Mouse (Mus musculus) CD8-positive naive resting alpha-beta T cell, adult 2 months (primary cell): ENCODE measurements around the gene Grb2.

ENCODE experiments used
- DNase-seq, 2 experiments: peaks; one replicate each; pipeline ENCODE4 v3.0.0; 2022; ENCODE audit warnings: low read depth in 2 of 2, low spot score in 2 of 2

The Grb2 gene

DNA sequence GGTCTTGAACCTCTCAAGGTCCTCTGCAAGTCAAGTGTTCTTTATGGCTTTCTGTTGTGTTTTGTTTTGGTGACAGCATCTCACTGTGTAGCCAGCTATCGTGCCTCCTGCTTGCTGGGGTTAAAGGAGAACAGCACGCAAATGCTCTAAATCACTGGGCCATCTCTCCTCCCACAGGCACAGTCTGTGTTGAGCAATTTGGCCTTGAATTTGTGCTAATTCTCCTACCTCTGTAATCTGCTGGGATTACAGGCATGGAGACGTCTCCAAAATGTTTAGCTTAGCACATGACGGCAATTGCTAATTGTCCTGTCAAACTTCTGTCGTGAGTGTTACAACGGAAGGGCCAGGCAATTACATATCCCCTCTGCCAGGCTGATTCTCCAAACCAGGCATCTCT, 97.2 kb downstream of the Grb2 start:
- DNase-seq, result no peak

DNA sequence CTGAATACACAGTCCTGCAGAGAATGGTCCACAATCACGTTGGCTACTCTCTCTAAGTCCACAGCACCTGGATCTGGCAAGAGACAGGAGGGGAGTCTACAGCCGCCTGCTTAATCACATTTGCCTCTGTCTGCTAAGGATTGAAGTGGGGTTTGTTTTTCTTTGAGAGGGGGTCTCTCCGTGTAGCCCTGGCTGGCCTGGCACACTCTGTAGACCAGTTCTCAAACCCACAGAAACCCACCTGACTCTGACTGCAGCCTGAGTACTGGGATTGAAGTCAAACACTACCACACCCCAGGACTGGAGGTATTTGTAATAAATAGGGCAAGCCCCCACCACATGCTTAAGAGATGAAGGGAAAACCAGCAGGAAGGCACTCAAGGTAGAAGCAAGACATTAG, 98.8 kb downstream of the Grb2 start:
- DNase-seq, result no peak

DNA sequence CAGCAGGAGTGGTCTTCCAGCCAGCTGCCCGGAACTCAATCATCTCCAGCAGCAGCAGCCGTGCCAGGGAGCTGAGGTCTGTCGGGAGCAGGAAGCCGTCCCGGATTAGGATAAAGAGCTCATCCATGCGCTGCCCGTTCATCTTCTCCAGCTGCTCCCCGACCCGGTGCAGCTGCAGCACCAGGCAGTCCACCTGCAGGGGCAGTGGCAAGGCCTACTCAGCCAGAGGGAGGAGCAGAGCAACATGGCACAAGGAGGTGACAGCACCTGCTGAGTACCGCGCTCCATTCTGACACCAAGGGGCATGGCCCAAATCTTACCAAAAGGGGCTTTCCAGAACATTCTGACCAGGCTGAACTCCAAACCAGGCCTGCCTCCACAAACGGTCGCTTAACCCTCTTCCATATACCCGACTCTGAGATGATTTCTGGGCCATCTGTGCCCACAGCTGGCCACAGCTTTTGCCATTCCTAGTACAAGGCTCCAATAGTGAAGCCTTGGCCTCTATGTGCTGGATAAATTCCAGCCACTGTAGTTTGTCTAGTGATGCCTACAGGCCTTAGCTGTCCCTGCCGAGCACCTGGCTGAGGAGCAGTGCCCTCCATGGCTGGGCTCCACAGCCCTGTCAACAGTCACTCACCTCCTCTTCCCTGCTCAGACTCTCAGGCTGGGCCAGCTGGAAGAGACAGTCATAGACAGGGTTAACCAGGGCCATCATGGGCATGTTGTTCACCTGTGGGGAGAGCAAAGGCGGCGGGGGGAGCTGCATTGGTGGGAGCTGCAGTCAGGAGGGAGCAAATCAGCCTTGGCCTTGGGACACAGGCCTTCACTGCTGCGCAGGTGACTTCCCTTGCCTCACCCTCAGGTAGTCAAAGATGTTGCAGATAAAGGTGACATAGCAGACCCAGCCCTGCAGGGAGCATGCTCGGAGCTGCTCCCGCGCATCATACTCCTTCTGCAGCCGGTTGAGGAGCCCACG, 99.7 kb downstream of the Grb2 start:
- DNase-seq, result no peak

DNA sequence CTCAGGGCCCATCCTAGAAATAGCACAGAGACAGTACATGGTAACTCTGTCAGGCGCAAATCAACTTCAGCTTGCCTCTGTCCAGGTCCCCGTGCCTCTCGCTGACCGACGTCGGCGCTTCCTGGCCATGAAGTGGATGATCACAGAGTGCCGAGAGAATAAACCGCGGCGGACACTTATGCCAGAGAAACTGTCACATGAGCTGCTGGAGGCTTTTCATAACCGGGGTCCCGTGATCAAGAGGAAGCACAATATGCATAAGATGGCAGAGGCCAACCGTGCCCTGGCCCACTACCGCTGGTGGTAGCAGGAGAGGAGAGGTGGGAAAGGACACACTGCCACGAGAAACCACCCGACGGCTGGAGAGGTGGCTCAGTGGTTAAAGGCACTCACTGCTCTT, 101.7 kb downstream of the Grb2 start:
- DNase-seq, result no peak

DNA sequence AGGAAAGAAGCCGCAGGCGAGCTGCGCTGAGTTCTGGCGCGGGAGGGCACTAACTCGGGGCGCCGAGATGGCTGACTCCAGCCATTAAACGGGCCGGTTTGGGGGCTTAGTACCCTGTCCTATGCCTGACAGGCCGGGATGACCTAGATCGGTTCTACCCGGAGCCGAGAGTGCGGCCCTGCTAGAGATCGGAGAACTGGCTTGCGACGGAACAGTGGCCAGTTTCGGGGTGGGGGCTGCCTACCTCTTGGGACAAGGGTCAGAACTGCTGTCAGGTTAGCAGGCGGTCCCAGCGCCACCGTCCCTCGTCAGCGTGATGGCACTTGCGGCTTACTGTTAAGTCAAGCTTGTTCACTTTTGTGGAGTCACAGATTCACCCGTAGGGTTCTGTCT, 104.1 kb downstream of the Grb2 start:
- no peak for DNase-seq

DNA sequence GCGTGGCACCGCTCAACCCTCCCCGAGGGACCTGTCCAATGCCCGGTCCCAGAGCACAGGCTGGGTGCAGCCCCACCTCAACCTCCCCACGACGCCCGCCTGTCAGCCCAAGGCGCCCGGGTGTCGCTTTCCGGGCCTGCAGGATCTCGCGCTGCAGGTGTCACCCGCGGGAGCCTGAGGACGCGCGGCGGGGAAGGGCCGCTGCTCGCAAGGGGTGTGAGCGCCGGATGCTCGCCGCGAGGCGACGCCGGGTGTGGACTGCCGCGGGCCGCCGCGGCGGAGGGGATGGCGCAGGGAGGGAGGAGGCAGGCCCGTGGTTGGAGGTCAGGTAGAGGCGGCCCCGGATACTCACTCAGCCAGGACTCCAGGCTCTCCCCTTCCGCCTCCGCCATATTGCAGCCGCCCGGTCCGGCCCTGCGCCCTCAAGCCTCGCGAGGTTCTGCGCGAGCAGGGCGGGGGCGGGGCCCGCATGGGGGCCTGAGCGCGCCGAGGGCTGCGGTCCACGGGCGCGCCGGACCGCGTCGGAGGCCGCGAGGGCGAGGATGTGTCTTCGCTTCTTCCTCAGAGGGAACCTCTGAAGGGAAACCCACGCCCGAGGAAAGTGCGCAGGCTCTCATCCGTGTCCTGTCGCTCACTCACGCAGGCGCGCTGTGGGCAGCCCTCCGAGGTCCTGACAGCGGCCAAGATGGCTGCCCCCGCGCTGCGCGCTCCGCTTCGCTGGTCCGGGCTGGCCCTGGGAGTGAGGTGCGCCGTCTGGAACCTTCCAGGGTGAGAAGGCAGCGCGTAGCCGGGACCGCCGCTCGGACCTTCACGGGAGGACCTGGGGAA, 104.7 kb downstream of the Grb2 start, which contains the start of the genes Mrps7 and Gga3:
Gene Mrps7, plus strand, starts transcription at position 450 of the 828 bp plus-strand sequence.
Gene Gga3, minus strand, starts transcription at position 576 of the 828 bp plus-strand sequence.
- DNase-seq, result peak; percentile 91 to 92

DNA sequence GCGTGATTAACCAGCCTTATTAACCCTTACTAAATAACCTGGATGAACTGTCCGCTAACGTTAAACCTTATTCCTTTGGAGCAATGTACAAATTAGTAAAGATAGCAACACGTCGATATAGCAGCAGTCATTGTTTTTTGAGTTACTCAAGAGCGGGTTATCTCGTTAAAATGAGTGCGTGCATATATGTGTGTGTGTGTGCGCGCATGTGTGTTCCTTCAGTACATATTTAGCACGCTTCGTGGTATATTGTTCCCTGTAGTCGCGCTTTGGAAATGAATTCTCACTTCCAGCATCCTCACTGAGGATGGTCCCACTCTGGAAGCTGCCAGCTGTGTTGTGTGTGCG, 105.3 kb downstream of the Grb2 start:
- DNase-seq, result no peak

DNA sequence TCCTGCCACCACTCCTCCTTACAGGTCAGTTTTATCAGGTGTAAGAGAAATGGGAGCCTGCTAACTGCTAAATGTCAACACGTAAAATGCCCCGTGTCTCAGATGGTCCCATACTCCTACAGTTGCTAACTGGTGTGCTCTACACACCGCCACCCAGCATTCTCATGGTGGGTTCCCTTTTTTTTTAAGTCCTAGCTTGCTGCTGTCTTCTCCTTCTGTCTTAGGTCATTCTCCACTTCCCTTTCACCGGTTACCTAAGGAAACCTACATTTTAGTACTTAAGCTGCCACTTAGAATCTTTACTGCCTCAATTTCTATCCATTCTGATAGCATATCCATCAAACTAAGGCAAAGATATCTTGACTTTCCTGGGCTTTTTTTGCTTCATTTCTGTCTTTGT, 107.2 kb downstream of the Grb2 start:
- DNase-seq, result no peak

DNA sequence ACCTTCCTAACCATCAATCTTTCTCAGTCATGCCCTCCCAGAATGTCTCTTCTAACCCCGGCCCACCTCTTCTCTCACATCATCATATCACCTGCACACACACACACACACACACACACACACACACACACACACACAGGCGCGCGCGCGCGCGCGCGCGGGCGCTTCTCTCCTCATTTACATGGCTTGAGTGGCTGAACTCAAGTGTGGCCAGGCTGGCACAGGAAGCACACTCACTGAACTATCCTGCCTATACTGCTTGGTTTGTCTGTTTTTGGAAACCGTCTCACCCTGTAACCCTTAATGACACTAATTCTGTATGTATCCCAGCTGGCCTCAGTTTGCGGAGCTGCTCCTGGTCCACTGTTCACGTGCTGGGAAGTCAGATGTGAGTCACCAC, 107.7 kb downstream of the Grb2 start:
- no peak for DNase-seq

DNA sequence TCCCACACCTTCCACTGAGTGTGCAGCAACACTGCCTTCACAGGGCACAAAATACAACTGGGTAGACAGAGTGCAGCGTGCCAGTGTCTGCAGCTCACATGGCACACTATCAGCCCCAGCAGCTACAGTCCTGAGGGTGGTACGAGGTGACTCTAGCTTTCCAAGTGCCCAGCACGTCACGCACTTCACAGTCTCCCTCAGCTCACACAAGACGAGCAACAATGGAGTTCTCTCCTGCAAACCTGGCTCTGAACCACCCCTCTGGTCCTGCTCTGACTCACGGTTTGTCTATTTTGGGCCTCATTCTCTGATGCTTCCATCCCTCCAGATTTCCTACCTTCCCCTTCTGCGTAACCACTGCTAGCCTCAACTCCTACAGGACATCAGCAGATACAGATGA, 108.7 kb downstream of the Grb2 start:
- DNase-seq, result no peak

DNA sequence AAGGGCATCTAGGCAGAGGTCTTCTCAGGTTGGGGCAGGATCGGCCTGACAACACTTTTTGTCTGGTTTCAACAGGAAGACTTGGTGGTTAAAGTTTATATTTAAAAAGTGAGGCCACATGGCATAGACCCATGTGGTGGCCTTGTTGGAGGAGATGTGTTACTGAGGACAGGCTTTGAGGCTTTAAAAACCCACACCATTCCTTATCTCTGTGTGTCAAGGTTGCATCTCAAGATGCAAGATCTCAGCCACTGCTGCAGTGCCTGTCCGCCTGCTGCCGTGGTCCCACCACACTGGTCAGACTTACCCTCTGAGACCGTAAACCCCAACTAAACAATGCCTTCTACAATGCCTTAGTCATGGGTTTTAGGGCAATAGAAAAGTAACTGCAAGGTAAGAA, 110.1 kb downstream of the Grb2 start:
- no peak for DNase-seq

DNA sequence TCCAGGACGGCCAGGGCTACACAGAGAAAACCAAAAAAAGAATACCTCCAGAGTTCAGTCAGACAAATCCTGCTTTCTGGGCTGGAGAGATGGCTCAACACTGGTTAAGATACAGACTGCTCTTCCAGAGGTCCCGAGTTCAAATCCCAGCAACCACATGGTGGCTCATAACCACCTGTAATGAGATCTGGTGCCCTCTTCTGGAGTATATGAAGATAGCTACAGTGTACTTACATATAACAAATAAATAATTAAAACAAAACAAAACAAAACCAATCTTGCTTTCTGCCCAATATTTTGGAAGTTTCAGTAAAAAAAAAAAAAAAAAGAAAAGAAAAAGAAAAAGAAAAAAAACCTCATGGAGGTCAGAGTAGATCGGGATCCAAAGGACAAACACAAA, 113.2 kb downstream of the Grb2 start:
- no peak for DNase-seq
